Mouse (Mus musculus) thymus, postnatal 10 days (tissue): ENCODE measurements around the gene Ccnd3.

Source experiments
- DNase-seq, 2 experiments: peaks; one replicate each; pipeline ENCODE4 v3.0.0; 2021; ENCODE audit warnings: low spot score in 2 of 2

Ccnd3 gene

GRCm38 (mm10) chr17:47512956-47513775 lies 8.3 kb downstream of the Ccnd3 start:
- DNase-seq = peak; percentile 77 to 83

- DNase-seq = no peak
These were observed 10.5 kb downstream of the Ccnd3 start for GRCm38 (mm10) chr17:47515180-47515844.

GRCm38 (mm10) chr17:47516232-47516631 lies 11.4 kb downstream of the Ccnd3 start:
- DNase-seq = no peak

GRCm38 (mm10) chr17:47518205-47518604 lies 13.4 kb downstream of the Ccnd3 start:
- no peak for DNase-seq

GRCm38 (mm10) chr17:47521551-47522258 lies 16.9 kb downstream of the Ccnd3 start:
- DNase-seq = peak; percentile 88 to 94

GRCm38 (mm10) chr17:47522536-47522935 lies 17.7 kb downstream of the Ccnd3 start:
- no peak for DNase-seq

- no peak for DNase-seq
These were observed 18.4 kb downstream of the Ccnd3 start for GRCm38 (mm10) chr17:47523211-47523682.

GRCm38 (mm10) chr17:47524055-47524454 lies 19.2 kb downstream of the Ccnd3 start:
- no peak for DNase-seq

- DNase-seq = no peak
These were observed 20.1 kb downstream of the Ccnd3 start for GRCm38 (mm10) chr17:47524991-47525390.

- peak in 1 of 2 experiments; percentile 33 for DNase-seq
These were observed 22.1 kb downstream of the Ccnd3 start for GRCm38 (mm10) chr17:47526856-47527520.

- DNase-seq = peak; percentile 53 to 59
These were observed 22.9 kb downstream of the Ccnd3 start for GRCm38 (mm10) chr17:47527581-47528300.

GRCm38 (mm10) chr17:47528919-47529318 lies 24.1 kb downstream of the Ccnd3 start:
- DNase-seq = no peak

- DNase-seq = peak in 1 of 2 experiments; percentile 62
These were observed 24.7 kb downstream of the Ccnd3 start for GRCm38 (mm10) chr17:47529595-47529994.

- DNase-seq = peak; percentile 87 to 92
These were observed 26.6 kb downstream of the Ccnd3 start for GRCm38 (mm10) chr17:47531387-47531818.

GRCm38 (mm10) chr17:47532364-47532763 lies 27.5 kb downstream of the Ccnd3 start:
- no peak for DNase-seq

GRCm38 (mm10) chr17:47533691-47534090 lies 28.8 kb downstream of the Ccnd3 start:
- no peak for DNase-seq

GRCm38 (mm10) chr17:47535812-47536236 lies 31.0 kb downstream of the Ccnd3 start:
- peak; percentile 75 to 78 for DNase-seq

- DNase-seq = no peak
These were observed 33.2 kb downstream of the Ccnd3 start for GRCm38 (mm10) chr17:47538049-47538448.

- no peak for DNase-seq
These were observed 34.3 kb downstream of the Ccnd3 start for GRCm38 (mm10) chr17:47539128-47539527.

GRCm38 (mm10) chr17:47542061-47542460 lies 37.2 kb downstream of the Ccnd3 start:
- DNase-seq = peak; percentile 87 to 94
